Mouse (Mus musculus) kidney, adult 8-10 months (tissue): ENCODE data around the gene Fibin.

ENCODE experiments used
- DNase-seq, 2 experiments: peaks; one replicate each; pipeline ENCODE4 v3.0.0; 2022

Fibin gene

DNA sequence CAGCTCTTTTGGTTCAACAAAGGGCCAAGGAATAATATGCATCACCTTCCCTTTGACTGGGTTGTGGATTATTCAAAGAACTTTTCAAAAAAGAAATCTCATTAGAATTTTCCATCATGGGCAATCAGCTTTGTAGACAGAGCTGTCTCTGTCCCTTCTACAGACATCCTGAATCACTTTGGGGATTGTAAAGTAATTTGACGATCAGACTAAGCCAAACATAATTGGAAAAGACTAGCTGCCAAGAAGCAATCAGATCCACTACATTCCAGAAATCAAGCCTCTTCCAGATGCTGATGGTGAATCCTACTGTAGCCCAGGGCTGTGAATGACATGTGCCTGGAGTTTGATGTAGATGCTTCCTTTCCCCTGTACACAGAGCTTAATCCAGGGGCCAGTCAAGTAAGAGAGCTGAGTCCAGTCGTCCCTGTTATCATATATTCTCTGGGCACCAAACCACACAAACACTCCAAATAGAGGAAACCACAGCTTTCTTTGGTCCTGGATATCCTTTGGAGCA lies 49.6 kb downstream of the Fibin start:
- no peak for DNase-seq
